Mouse (Mus musculus): ENCODE data around the gene Tnp2. TPM values are rescaled to one million over a fixed set of nuclear protein-coding genes. Genes with fewer than 3 reads are reported as not detected.

Gene Tnp2
- polyA plus RNA-seq (2015; fragmentation: Nextera tagmentation; extraction: Ambion mirVana): not detected in 2 replicates

DNA sequence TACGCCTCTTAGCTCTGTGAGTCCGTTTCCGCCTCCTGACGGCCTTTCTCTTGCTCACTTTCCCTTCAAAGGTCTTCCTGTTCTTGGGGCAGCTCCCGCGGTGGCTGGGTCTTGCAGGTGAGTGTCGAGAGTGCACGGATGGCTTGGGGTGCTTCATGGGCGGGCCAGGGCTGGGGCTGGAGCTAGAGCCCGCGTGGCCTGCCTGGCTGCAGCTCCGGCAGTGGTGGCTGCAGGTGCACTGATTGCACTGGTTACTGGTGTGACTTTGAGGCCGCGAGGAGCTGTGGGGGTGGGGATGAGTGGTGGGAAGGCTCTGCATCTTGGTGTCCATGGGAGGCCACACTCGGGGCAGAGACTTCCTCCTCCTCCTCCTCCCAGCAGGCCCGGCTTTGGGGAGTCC is at the start of gene Tnp2:
Gene Tnp2, minus strand, starts transcription at position 390 of the 400 bp plus-strand sequence.
- 57% methylated on average over 16 of the region's 16 CpGs for WGBS
- Histone ChIP-seq H3K27me3 (replicated peaks) (peaks cover 6% of the 10 kb centered on the region; the same call in 1 of the 2 replicates), H3K4me3 (replicated peaks) (no peak within 1 kb of the TSS), H3K9me3 (replicated peaks) (no peaks in the 10 kb centered on the region), H3K27ac (replicated peaks) (no peak within 1 kb of the TSS), H3K9ac (replicated peaks) (no peak within 1 kb of the TSS), H3K4me2 (no peak within 1 kb of the TSS), H3K36me3 (no peaks in the 10 kb centered on the region), H3K4me1 (peaks cover 27% of the 10 kb centered on the region)
- ATAC-seq (ENCODE audit: low FRiP score): no peak

DNA sequence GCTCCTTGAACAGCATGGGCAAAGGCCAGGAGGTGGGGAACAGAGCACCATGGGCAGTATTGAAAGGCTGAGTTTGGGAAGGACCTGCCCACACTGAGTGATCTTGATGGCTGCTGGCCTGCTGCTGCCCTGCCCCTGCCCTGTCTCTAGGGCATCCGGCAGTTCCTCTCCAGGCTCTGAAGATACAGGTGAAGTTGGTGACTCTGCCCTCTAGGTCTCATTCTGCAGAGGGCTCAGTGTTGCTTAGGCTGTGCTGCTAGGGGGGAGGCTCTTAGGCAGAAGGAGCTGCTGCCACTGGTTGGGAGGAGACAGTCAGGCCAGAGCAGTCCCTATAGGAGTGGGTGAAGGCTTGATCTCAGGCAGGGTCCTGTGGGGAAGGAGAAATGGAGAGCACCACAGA is 49.4 kb upstream of the Tnp2 start:
- no peak for ATAC-seq (ENCODE audit: low FRiP score)
- Histone ChIP-seq H3K36me3 (no peaks in the 10 kb centered on the region), H3K27me3 (replicated peaks) (no peaks in the 10 kb centered on the region), H3K9me3 (replicated peaks) (no peaks in the 10 kb centered on the region), H3K4me2 (no peak overlapping the region), H3K4me1 (peaks cover 17% of the 10 kb centered on the region), H3K9ac (replicated peaks) (no peak overlapping the region), H3K27ac (replicated peaks) (no peak overlapping the region), H3K4me3 (replicated peaks) (no peak overlapping the region)
- 81% methylated on average over 1 of the region's 1 CpGs for WGBS

DNA sequence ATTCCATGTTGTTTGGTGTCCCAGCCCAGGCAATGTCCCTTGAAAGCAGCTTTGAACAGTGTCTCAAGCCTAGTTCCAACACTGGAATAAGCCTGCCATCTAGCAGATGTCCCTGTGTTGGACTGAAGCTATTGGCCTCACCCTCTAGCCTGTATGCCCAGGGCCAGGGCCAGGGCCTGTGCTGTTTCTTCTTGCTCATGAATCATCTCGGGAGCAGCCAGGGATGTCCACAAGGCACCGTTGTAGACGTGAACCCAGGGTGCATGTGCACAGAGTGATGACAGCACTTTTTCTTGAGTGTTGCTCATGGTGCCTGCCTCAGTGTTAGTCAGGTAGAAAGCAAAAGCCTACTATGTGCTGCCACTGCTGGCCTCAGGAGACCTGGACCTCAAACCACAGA is 48.8 kb upstream of the Tnp2 start:
- H3K27ac ChIP-seq (replicated peaks): no peak overlapping the region
- H3K4me1 ChIP-seq: peaks cover 17% of the 10 kb centered on the region
- H3K36me3 ChIP-seq: no peaks in the 10 kb centered on the region
- 86% methylated on average over 3 of the region's 3 CpGs for WGBS
- no peak overlapping the region for H3K4me2 ChIP-seq
- ATAC-seq (ENCODE audit: low FRiP score): no peak
- H3K27me3 ChIP-seq (replicated peaks): no peaks in the 10 kb centered on the region
- H3K9me3 ChIP-seq (replicated peaks): no peaks in the 10 kb centered on the region
- H3K9ac ChIP-seq (replicated peaks): no peak overlapping the region
- H3K4me3 ChIP-seq (replicated peaks): no peak overlapping the region

DNA sequence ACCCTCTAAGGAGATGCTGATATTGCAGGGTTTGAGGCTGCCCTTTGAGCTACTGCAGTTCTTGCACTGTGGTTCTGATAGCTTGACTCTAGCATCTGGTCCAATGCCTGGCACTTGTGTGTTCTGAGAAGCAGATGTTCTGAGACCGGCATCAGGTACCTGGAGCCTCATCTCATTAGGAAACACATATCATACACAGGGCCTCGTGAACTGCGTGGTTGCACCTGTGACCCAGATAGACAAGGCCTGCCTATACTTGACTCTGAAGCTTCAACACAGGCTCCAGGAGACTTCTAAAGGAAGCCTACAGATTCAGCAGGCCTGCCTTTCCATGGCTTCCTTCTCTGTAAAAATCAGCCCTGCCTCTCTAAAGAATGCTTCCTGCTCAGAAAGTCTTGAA is 47.9 kb upstream of the Tnp2 start:
- H3K4me3 ChIP-seq (replicated peaks): no peak overlapping the region
- H3K27ac ChIP-seq (replicated peaks): no peak overlapping the region
- WGBS: 95% methylated on average over 3 of the region's 3 CpGs
- H3K36me3 ChIP-seq: no peaks in the 10 kb centered on the region
- no peaks in the 10 kb centered on the region for H3K27me3 ChIP-seq (replicated peaks)
- no peak overlapping the region for H3K9ac ChIP-seq (replicated peaks)
- no peak for ATAC-seq (ENCODE audit: low FRiP score)
- no peak overlapping the region for H3K4me2 ChIP-seq
- no peaks in the 10 kb centered on the region for H3K9me3 ChIP-seq (replicated peaks)
- peaks cover 17% of the 10 kb centered on the region for H3K4me1 ChIP-seq

DNA sequence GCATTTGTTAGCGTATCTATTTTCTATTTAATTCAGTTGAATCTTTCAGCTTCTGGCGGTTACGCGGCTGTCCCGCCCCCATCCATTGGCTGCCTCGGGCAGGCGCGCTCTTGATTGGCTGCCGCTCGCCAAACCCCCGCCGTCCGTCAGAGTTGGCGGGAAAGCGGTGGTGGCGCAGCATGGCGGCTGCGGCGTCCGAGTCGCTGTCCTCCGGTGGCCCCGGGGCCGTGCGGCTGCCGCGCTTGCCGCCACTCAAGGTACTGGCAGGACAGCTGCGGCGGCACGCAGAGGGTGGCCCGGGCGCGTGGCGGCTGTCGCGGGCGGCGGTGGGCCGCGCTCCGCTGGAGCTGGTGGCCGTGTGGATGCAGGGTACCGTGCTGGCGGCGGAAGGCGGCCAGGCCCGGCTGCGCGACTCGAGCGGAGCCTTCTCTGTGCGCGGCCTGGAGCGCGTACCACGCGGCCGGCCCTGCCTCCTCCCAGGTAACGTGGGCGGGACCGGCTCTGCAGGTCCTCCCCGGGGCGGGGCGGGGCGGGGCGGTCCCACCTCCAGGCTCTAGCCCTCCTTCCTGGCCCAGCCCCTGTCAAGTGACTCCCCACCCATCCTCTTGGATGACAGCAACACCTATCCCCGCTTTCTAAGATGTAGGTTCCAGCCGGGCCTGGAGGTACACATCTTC is 46.6 kb upstream of the Tnp2 start, which contains the start of gene Rmi2:
Gene Rmi2, plus strand, starts transcription at position 149 of the 677 bp plus-strand sequence.
- Histone ChIP-seq H3K9ac (replicated peaks) (peak within 1 kb of the TSS; percentile 57), H3K9me3 (replicated peaks) (no peaks in the 10 kb centered on the region), H3K27ac (replicated peaks) (no peak within 1 kb of the TSS), H3K36me3 (no peaks in the 10 kb centered on the region), H3K4me2 (peak within 1 kb of the TSS; percentile 97), H3K27me3 (replicated peaks) (no peaks in the 10 kb centered on the region), H3K4me1 (peaks cover 17% of the 10 kb centered on the region), H3K4me3 (replicated peaks) (peak within 1 kb of the TSS; percentile 77)
- peak; percentile 95 for ATAC-seq (ENCODE audit: low FRiP score)
- WGBS: under 1% methylated on average over 64 of the region's 69 CpGs

DNA sequence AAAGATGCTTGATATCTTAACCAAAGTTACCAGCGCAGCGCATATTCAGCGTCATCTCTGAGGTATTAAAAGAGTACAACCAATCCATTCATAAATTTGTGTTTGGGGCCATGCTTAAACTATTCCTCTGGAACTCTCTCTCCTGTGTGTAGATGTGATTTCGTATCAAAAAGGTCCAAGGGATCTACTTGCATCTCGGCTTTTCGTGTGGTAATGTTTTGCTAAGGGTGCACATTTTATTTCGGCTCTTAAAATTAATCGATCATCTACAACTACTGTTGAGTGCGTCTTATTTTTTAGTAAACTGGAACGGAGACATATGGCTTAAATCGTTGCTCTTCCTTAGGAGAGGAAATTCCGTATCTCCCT is 46.1 kb upstream of the Tnp2 start:
- Histone ChIP-seq H3K4me1 (peaks cover 17% of the 10 kb centered on the region), H3K4me2 (peak overlapping the region; percentile 97), H3K36me3 (no peaks in the 10 kb centered on the region), H3K27me3 (replicated peaks) (no peaks in the 10 kb centered on the region), H3K9ac (replicated peaks) (no peak overlapping the region), H3K27ac (replicated peaks) (no peak overlapping the region), H3K9me3 (replicated peaks) (no peaks in the 10 kb centered on the region), H3K4me3 (replicated peaks) (peak overlapping the region; percentile 77)
- ATAC-seq (ENCODE audit: low FRiP score): no peak
- WGBS: 8% methylated on average over 12 of the region's 12 CpGs

DNA sequence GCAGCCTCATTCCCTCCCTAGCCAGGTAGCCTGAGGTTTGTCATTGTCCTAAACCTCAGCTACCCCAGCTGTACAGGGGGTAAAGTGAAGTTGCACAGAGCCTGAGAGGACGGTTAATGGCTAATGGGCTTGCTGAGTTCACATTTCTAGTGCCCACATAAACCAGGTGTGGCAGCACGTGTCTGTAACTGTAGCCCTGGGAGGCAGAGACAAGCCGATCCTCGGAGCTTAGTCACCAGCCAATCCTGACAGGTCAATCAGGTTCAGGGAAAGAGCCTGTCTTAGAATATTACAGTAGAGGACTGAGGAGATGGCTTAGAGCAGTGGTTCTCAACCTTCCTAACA is 40.0 kb upstream of the Tnp2 start:
- Histone ChIP-seq H3K9ac (replicated peaks) (no peak overlapping the region), H3K36me3 (no peaks in the 10 kb centered on the region), H3K4me2 (no peak overlapping the region), H3K27me3 (replicated peaks) (no peaks in the 10 kb centered on the region), H3K27ac (replicated peaks) (no peak overlapping the region), H3K9me3 (replicated peaks) (no peaks in the 10 kb centered on the region), H3K4me1 (no peaks in the 10 kb centered on the region), H3K4me3 (replicated peaks) (no peak overlapping the region)
- no peak for ATAC-seq (ENCODE audit: low FRiP score)
- WGBS: 70% methylated on average over 4 of the region's 4 CpGs

DNA sequence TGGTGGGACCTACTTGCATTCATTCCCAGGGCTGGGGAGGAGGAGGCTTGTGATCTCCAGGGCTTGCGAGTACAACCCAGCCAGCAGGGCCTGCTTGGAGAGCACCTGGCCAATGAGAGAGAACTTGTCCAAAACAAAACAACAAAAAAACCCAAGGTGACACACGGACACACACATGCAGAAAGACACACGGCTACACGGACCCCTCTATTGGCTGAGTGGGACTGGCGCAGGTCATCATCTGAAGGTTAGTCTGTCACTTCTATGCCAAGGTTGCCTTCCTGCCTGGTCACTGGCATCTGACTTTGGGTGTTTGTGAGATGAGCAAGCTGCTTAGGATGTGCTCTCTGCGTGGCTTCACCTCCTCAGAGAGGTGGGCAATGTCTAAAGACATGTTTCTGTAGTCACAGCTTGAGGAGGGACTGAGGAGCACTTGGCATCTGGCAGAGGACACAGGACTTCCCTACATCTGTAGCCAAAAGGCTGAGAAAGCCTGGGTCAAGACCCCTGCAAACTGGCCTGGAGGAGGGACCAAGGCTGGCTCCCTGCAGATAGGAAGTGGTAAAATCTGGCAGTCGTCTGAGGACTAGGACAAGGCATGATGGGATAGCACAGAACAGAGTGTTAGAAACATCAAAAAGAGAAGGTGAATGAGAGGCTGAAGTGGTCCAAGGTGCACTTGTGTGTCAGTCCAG is 39.5 kb upstream of the Tnp2 start:
- no peaks in the 10 kb centered on the region for H3K4me1 ChIP-seq
- no peaks in the 10 kb centered on the region for H3K9me3 ChIP-seq (replicated peaks)
- H3K36me3 ChIP-seq: no peaks in the 10 kb centered on the region
- WGBS: 81% methylated on average over 7 of the region's 7 CpGs
- H3K4me2 ChIP-seq: no peak overlapping the region
- H3K27ac ChIP-seq (replicated peaks): no peak overlapping the region
- no peak overlapping the region for H3K4me3 ChIP-seq (replicated peaks)
- no peaks in the 10 kb centered on the region for H3K27me3 ChIP-seq (replicated peaks)
- H3K9ac ChIP-seq (replicated peaks): no peak overlapping the region
- no peak for ATAC-seq (ENCODE audit: low FRiP score)

DNA sequence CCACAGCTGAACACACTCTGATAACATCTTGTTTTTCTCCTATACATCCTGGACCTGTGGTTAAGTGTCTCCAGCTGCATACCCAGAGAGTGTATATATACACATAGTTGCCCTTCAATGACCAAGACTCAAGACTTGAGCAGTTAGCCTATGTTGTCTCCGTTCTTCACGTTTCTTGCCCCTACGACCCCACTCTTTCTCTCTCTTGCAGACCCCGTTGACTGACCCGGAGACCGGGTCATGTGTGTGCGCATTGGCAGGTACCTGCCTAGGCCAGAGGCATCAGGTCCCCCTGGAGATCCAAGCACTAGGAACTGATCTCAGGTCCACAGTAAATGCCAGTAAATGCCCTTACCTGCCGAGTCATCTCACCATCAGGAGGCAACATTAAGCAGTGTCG is 38.8 kb upstream of the Tnp2 start:
- ATAC-seq (ENCODE audit: low FRiP score): no peak
- Histone ChIP-seq H3K9me3 (replicated peaks) (no peaks in the 10 kb centered on the region), H3K36me3 (no peaks in the 10 kb centered on the region), H3K27ac (replicated peaks) (no peak overlapping the region), H3K4me2 (no peak overlapping the region), H3K27me3 (replicated peaks) (no peaks in the 10 kb centered on the region), H3K4me1 (no peaks in the 10 kb centered on the region), H3K4me3 (replicated peaks) (no peak overlapping the region), H3K9ac (replicated peaks) (no peak overlapping the region)
- 93% methylated on average over 9 of the region's 9 CpGs for WGBS

DNA sequence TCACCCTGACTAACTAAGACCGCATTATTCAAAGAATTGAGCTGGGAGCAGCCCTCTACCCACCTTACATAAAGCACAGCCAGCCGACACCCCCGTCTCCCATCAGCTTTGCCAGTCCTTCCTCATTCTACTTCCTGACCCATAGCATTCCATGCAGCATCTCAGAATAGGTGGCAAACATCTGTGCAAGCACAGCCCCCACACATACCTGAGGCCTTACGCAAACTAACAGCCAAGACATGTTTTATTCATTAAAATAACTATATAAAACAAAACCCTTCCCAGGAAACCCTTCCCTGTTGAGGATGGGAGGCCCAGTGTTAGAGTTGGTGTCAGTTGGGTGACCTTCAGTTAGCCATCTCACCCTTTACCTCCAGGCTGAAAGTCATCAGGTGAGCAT is 37.4 kb upstream of the Tnp2 start:
- H3K4me3 ChIP-seq (replicated peaks): no peak overlapping the region
- no peaks in the 10 kb centered on the region for H3K4me1 ChIP-seq
- WGBS: 92% methylated on average over 4 of the region's 4 CpGs
- no peak overlapping the region for H3K4me2 ChIP-seq
- H3K27me3 ChIP-seq (replicated peaks): no peaks in the 10 kb centered on the region
- no peak overlapping the region for H3K9ac ChIP-seq (replicated peaks)
- no peak for ATAC-seq (ENCODE audit: low FRiP score)
- H3K27ac ChIP-seq (replicated peaks): no peak overlapping the region
- H3K9me3 ChIP-seq (replicated peaks): no peaks in the 10 kb centered on the region
- H3K36me3 ChIP-seq: no peaks in the 10 kb centered on the region

DNA sequence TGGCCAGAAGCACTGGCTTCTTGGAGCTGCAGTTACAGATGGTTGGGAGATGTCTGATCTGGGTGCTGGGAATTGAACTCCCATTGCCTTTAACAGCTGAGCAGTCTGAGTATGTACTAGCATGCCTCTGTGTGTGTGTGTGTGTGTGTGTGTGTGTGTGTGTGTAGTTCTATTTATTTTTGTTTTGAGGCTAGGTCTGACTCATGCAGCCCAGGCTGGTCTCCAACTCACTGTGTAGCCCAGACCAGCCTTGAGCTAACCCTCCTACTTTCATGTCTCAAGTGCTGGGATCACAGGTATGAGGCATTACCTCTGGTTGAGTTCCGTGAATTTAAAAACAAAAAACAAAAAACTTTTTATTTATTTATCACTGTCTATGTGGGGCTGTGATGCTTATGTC is 36.1 kb upstream of the Tnp2 start:
- no peak overlapping the region for H3K4me3 ChIP-seq (replicated peaks)
- H3K4me2 ChIP-seq: no peak overlapping the region
- no peak for ATAC-seq (ENCODE audit: low FRiP score)
- 80% methylated on average over 1 of the region's 1 CpGs for WGBS
- H3K9ac ChIP-seq (replicated peaks): no peak overlapping the region
- H3K9me3 ChIP-seq (replicated peaks): no peaks in the 10 kb centered on the region
- H3K27me3 ChIP-seq (replicated peaks): no peaks in the 10 kb centered on the region
- no peaks in the 10 kb centered on the region for H3K4me1 ChIP-seq
- no peaks in the 10 kb centered on the region for H3K36me3 ChIP-seq
- no peak overlapping the region for H3K27ac ChIP-seq (replicated peaks)

DNA sequence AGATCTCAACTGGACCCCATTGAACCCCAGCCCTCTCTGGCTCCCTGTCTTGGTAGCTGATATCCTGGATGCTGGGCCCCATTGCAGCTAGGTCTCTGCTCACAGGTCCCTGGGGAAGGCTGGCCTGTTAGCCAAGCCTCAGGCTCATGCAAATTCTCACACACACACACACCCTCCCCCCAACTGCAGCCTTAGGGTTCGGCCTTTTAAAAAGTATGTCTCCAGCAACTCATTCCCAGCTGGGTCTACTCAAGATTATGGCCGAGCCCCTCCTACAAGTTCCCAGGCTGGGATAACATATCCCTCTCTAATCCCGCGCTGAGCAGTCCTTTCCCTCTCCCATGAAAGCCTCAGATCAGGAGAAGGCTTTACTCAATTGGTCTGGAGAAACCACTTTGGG is 32.9 kb upstream of the Tnp2 start:
- Histone ChIP-seq H3K4me2 (no peak overlapping the region), H3K9ac (replicated peaks) (no peak overlapping the region), H3K4me3 (replicated peaks) (no peak overlapping the region), H3K4me1 (no peaks in the 10 kb centered on the region), H3K27me3 (replicated peaks) (no peaks in the 10 kb centered on the region), H3K9me3 (replicated peaks) (no peaks in the 10 kb centered on the region), H3K36me3 (no peaks in the 10 kb centered on the region), H3K27ac (replicated peaks) (no peak overlapping the region)
- ATAC-seq (ENCODE audit: low FRiP score): no peak
- WGBS: 69% methylated on average over 4 of the region's 4 CpGs

Data from neural tube, embryonic 15.5 days (tissue).